Mouse (Mus musculus) Patski (cell line): ENCODE results near the gene Rimbp2. TPM values are rescaled to one million over a fixed set of nuclear protein-coding genes. Genes with fewer than 3 reads are reported as not detected.
"Not testable (repeated sequence)": the region's sequence is repeated elsewhere in the genome, so short reads cannot be mapped to it uniquely, and the experiment has no call there.

Experiments used
- ATAC-seq: fragments of 100-300 bp; one replicate; pipeline ENCODE4 v1.8.0; 2021
- CTCF ChIA-PET: fragments of 350-600 bp; sonication (Branson Sonifier 250); formaldehyde crosslinking; loops from one replicate; lab custom pipeline; 2022; ENCODE audit warnings: inconsistent platforms; lab: Charles Lee
- POLR2A ChIA-PET: fragments of 350-600 bp; sonication (Branson Sonifier 250); formaldehyde crosslinking; loops from one replicate; lab custom pipeline; 2022; ENCODE audit warnings: antibody characterized with exemption, inconsistent platforms; lab: Charles Lee
- DNase-seq: peaks from one replicate; pipeline ENCODE4 v3.0.0-alpha.2; 2011; ENCODE audit warnings: low read depth, low spot score
- H3K27me3 ChIP-seq: fragments of 371-371 bp; one replicate; pipeline ENCODE4 v1.5.1; 2021
- CTCF ChIP-seq: fragments of 100-300 bp; IDR thresholded peaks from one replicate; pipeline ENCODE4 v1.5.1; 2021
- in situ Hi-C: fragments of 300-500 bp; cut with MboI; formaldehyde crosslinking; loops from 3 replicates; pipeline ENCODE4 v1.11.1; 2018; ENCODE audit warnings: low pct_unique_long_range_greater_than_20kb, mixed read lengths
- polyA plus RNA-seq: library from polyadenylated mRNA; unstranded; gene quantifications from one replicate; pipeline ENCODE4 v1.2.3, GENCODE M21; 2021

Gene Rimbp2
- not detected for polyA plus RNA-seq

DNA sequence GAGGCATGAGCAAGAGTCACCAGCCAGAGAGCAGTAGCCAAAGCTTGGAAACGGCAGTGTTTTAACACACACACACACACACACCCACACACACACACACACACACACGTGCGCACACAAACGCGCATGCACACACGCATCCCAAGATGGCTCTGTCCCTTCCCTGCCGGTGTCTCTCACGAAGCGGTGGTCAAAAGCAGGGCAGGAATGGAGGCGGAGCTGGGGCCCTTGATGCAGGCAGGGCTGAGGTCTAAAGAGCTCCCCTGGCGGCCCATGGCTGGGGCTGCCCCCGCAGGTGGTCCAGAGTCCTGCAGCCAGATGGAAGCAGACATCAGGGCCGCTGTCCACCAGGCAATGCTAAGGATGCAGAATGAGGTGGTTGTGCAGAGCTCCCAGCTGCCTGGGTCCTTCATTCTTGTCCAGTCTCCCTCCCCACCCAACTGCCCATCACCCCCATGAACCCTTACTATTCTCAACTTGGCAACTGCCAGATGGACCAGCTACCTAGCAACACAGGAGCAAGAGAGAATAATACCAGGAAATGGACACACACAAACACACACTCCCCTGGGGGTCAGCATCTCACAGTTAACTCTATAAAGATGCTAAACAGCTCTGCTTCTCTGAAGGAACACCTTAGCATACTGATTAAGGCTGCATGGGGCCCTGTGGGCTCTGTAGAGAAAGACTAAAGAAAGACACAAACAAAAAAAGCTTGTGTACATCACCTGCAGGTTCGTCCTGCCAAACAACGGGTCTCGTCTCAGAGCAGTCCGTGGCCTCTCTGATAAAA, at the start of gene Rimbp2:
Gene Rimbp2, minus strand, starts transcription at position 209 of the 793 bp plus-strand sequence.
- no peak for ATAC-seq
- TF ChIP-seq CTCF, result no peak
- DNase-seq, result no peak
- in situ Hi-C loops, result no loop called here
- ChIA-PET CTCF (no interaction called here), POLR2A (no interaction called here)
- peaks cover 4% of the 10 kb centered on the region for H3K27me3 ChIP-seq

DNA sequence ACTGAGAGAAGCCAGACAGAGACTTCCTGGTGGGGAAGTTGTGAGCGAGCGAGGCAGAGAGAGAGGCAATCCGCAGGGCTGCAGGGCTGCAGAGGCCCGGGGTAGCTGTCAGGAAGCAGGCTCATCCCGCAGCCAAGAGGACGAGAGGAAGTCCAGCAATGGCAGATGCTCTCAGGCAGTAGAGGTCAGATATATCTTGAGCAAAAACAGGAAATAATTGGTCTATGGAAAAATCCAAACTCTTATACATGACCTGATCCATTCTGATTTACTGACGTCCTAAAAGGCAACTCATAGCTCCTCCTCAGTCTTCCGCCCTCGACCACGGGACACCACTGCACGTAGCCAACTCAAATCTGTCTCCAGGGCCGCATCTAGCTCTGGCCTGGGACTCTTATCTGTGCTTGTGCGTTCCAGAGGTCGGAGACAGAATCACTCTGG, 49.3 kb upstream of the Rimbp2 start:
- no peak for TF ChIP-seq CTCF
- CTCF ChIA-PET, result no interaction called here
- no peaks in the 10 kb centered on the region for H3K27me3 ChIP-seq
- ATAC-seq (no peak), DNase-seq (no peak)
- POLR2A ChIA-PET, result no interaction called here
- in situ Hi-C loops, result loop anchor here (25.0 kb wide), 1 partner anchor 1390 kb away; no protein-coding TSS in a partner anchor

DNA sequence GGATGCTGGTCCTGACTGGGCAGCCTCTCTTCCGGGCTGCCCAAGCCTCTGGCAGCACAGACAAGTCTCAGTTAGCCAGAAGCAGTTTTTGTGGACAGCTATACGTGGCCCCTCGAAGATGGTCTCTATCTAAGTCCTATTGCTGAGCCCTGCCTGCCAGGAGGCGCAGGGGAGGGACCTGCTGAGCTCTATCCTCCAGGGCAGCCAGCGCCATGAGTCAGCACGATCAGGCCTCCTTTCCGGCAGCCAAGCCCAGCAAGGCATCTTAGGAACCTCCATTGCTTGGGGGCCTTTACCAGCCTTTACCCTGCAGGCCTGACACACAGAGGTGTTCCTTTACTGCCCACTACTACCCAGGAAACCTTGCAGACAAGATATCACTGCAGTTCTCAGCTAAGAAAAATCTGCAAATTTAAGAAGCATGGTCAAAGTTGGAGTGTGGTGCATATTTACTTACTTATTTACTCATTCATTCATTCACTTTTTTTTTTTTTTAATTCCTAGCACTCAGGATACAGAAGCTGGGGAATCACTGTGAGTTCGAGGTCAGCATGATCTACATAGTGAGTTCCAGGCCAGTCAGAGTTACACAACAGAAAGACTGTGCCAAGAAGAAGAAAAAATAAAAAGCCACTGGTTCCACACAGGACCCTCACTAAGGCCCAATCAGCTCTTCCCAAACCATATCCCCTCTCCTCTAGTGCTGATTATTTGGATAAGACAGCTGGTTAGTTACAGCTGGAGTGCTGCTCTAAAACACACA, 47.6 kb upstream of the Rimbp2 start:
- DNase-seq (no peak), ATAC-seq (peak; percentile 61)
- ChIA-PET CTCF (interaction anchor here (1.2 to 1.5 kb wide), 2 partner anchors 9 to 20 kb away, joined by 3 read pairs; no protein-coding TSS in a partner anchor), POLR2A (interaction anchor here (0.8 kb wide), 1 partner anchor 8 kb away, joined by 3 read pairs; the partner anchor contains the start of gene Stx2)
- in situ Hi-C loops, result loop anchor here (25.0 kb wide), 1 partner anchor 1389 kb away; no protein-coding TSS in a partner anchor
- H3K27me3 ChIP-seq, result no peaks in the 10 kb centered on the region
- no peak for TF ChIP-seq CTCF

DNA sequence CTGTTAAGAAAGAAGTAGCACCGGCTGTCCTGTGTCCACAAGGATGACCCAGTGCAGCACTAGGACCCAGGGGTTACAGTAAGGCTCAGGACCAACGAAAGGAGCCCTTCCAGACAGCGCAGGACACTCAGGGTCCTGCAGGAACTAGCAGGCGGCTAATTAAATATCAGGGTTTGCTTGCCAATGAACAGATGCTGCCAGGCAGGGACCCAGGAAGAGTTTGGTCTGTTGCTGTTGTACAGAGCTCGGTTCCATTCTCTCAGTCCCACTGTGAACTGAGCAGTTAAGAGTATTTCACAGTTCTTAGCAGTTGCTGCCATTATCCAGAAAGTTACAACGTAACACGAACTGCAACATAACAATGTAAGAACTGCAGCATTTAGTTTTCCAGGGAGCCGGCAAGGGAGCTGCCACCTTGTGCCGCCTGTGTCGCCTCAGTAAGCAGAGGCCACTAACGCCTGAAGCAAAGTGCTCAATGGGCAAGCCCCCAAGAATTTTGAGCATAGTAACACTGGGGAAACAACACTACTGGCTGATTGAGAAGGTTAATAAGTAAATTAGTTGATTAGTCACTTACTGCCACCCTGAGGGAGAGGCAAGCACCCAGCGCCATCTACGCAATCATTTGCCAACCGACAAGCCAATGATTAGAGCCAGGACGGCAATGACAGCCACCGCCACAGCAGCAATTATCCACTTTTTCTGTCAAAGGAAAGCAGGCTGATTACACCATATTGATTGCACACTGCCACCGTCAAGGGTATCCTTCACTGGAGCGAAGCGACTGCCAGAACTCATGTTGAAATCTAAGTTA, 34.1 kb upstream of the Rimbp2 start:
- H3K27me3 ChIP-seq, result no peaks in the 10 kb centered on the region
- TF ChIP-seq CTCF, result no peak
- in situ Hi-C loops, result no loop called here
- POLR2A ChIA-PET, result no interaction called here
- DNase-seq (peak; percentile 44), ATAC-seq (peak; percentile 78)
- CTCF ChIA-PET, result interaction anchor here (1.5 to 2.9 kb wide), 2 partner anchors 11 to 18 kb away, joined by 3 to 12 read pairs; no protein-coding TSS in a partner anchor

DNA sequence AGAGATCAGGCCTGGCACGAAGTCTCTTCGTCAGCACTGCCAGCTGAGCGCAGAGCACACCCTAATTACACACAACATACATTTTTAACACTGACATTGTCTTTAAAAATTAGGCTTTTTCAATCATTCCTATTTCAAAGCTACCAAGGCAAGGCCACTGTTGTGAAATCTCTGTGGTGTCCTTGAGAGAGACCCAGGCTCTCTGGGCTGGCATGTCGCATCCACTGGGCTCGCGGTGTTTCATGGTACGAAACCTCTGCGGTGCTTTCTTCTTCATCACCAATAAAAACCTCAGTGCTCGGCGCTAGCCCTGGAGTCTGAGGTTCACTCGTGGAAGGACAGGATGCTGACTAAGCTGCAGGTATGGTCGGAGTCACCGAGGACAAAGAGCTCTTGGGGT, 32.7 kb upstream of the Rimbp2 start:
- CTCF ChIA-PET, result interaction anchor here (2.9 kb wide), 1 partner anchor 9 kb away, joined by 12 read pairs; no protein-coding TSS in a partner anchor
- POLR2A ChIA-PET, result no interaction called here
- ATAC-seq, result no peak

DNA sequence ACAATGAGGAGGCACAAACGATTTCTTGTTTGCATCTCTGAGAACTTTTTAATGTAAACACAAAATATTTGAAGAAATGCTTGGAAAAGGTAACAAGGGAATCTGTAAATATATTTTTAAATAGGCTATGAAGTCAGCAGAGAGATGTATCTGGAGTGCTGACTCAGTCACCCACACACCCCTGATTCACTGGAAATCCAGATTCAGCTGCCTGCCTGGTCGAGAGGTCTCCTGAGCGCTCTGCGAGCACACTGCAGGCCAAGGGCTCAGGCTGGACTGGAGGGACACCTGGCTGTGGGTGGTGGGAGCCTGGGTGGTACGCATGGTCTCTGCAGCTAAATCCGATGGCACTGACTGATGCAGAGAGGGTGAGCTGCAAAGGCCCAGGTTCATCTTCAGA, 31.2 kb upstream of the Rimbp2 start:
- ChIA-PET CTCF (interaction anchor here (2.9 kb wide), 1 partner anchor 8 kb away, joined by 12 read pairs; no protein-coding TSS in a partner anchor), POLR2A (interaction anchor here (0.6 kb wide), 1 partner anchor 1274 kb away, joined by 3 read pairs; no protein-coding TSS in a partner anchor)
- ATAC-seq (no peak), DNase-seq (no peak)
- TF ChIP-seq CTCF, result no peak
- in situ Hi-C loops, result no loop called here
- no peaks in the 10 kb centered on the region for H3K27me3 ChIP-seq

More for the DNA sequence above, 32.7 kb upstream of the Rimbp2 start:
- no peak for DNase-seq
- TF ChIP-seq CTCF, result no peak
- in situ Hi-C loops, result no loop called here
- H3K27me3 ChIP-seq, result no peaks in the 10 kb centered on the region

DNA sequence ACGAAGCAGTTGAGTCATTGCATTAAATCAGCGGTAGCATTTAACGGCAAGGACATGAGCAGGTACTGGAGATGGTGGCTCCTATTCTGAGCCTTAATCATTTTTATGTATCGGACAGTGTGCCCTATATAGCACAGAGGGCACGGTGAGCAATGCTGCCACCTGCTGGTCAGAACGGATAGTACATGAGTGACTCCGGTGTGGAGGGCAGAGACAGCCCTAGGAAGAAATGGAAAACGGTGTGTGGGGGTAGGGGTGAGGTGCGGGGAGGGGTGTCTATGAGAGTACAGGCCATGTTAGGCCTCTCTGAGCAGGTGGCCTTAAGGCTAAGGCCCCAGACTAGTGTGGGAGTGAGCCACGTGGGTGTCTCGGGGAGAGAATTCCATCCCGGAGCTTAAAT, 28.3 kb upstream of the Rimbp2 start:
- POLR2A ChIA-PET, result no interaction called here
- ATAC-seq (peak; percentile 84), DNase-seq (no peak)
- TF ChIP-seq CTCF, result no peak
- CTCF ChIA-PET, result interaction anchor here (1.2 to 1.8 kb wide), 7 partner anchors 10 to 86 kb away, joined by 3 to 8 read pairs (median 5); no protein-coding TSS in a partner anchor
- in situ Hi-C loops, result no loop called here
- no peaks in the 10 kb centered on the region for H3K27me3 ChIP-seq

DNA sequence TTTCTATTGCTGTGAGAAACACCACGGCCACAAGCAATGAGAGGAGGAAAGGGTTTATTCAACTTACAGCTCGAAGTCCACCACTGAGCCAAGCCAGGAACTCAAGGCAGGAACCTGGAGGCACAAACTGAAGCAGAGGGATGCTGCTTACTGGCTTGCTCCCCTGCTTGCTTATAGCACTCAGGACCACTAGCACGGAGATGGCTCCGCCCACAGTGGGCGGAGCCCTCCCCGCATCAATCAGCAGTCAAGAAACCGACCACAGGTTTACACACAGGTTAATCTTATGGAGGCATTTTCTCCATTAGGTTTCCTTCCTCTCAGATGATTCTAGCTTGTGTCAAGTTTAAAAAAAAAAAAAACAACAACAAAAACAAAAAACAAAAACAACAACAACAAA, 27.6 kb upstream of the Rimbp2 start:
- ChIA-PET POLR2A (no interaction called here), CTCF (interaction anchor here (0.6 to 1.8 kb wide), 8 partner anchors 10 to 87 kb away, joined by 3 to 8 read pairs (median 6); no protein-coding TSS in a partner anchor)
- H3K27me3 ChIP-seq, result no peaks in the 10 kb centered on the region
- no peak for DNase-seq
- no peak for TF ChIP-seq CTCF
- ATAC-seq, result no peak
- in situ Hi-C loops, result no loop called here

DNA sequence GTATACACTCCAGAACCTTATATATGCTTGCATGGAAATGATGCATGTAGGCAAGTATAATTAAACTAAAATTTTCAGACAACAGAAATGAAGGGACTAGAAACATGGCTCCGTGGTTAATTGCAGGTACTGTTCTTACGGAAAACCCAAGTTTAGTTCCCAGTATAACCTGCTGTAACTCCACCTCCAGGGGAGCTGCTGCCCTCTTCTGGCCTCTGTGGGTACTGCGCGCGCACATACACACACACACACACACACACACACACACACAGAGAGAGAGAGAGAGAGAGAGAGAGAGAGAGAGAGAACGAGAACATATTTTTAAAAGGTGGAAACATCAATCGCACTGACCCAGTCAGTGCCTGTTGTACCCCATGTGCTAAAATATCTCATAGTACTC, 25.7 kb upstream of the Rimbp2 start:
- no peaks in the 10 kb centered on the region for H3K27me3 ChIP-seq
- CTCF ChIA-PET, result no interaction called here
- TF ChIP-seq CTCF, result no peak
- ATAC-seq (no peak), DNase-seq (no peak)
- POLR2A ChIA-PET, result no interaction called here
- in situ Hi-C loops, result no loop called here

DNA sequence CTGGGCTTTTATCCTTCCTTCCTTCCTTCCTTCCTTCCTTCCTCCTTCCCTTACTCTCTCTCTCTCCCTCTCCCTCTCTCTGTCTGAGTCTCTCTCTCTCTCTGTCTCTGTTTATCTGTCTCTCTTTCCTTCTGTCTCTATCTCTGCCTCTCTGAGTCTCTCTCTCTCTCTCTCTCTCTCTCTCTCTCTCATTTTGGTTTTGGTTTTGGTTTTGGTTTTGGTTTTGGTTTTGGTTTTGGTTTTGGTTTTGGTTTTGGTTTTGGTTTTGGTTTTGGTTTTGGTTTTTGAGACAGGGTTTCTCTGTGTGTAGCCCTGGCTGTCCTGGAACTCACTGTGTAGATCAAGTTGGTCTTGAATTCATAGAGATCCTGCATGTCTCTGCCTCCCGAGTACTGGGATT, 24.2 kb upstream of the Rimbp2 start:
- POLR2A ChIA-PET, ATAC-seq, DNase-seq, H3K27me3 ChIP-seq, in situ Hi-C loops: not testable (repeated sequence)
- CTCF ChIA-PET, result interaction anchor here (2.1 to 2.2 kb wide), 2 partner anchors 8 to 30 kb away, joined by 7 to 12 read pairs; no protein-coding TSS in a partner anchor
